Mouse (Mus musculus): ENCODE measurements at regions not wholly inside any gene's neighbourhood (a gene's known extent, or its start where the extent isn't known, plus 50 kb on each side); places are given as distances from the start of the nearest gene placed in this dataset.

DNA sequence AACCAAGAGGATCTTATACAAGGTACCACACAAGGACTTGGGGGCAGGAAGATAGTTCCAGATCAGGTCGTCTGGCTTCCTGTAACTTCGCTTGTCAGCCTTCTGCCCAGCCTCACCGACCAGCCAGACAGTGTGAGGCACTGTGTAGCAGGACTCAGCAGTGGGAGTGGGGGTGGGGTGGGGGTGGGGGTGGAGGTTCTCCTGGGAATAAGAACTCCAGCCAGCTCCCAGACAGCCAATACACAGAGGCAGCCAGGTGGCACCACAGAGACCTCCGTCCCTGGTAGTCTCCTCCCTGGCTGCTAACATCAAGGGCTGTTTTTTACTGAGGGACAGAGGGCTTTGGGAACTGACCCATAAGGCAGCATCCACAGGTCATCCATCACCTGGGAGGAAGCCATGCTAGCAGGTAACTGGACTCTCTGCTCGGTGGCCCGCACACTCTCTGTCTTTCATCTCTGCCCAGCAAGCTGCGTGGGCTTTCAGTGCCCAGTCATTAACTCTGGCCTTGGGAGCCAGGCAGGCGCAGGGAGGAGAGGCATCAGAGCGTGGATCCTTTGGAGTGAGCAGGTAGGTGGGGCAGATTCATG, 60.3 kb upstream of the Wnt4 start:
- no peak overlapping the region for H3K4me2 ChIP-seq (ENCODE audit: low read depth)
- H3K27me3 ChIP-seq (ENCODE audit: control insufficient read depth, insufficient read depth, low read length) = no peaks in the 10 kb centered on the region
- no peaks in the 10 kb centered on the region for H3K9me3 ChIP-seq (ENCODE audit: control insufficient read depth, low read length)
- no peak overlapping the region for H3K9ac ChIP-seq (replicated peaks)
- WGBS (ENCODE audit: insufficient replicate concordance) = 37% methylated on average over 9 of the region's 9 CpGs
- no peak overlapping the region for H3K4me3 ChIP-seq (ENCODE audit: insufficient read depth in 1 of 2, low read depth in 2 of 2, low read length in 2 of 2)
- no peak for TF ChIP-seq EP300 (IDR thresholded peaks at IDR 0.05; ENCODE audit: low read depth)
- no peak for TF ChIP-seq CTCF (IDR thresholded peaks at IDR 0.05; ENCODE audit: low read depth)
- H3K27ac ChIP-seq = no peak overlapping the region
- no peak for ATAC-seq (ENCODE audit: insufficient read depth)
- no peaks in the 10 kb centered on the region for H3K4me1 ChIP-seq (replicated peaks; ENCODE audit: control insufficient read depth in 2 of 2, insufficient read depth in 2 of 2, low read length in 1 of 2)
- no peaks in the 10 kb centered on the region for H3K36me3 ChIP-seq (replicated peaks; ENCODE audit: control insufficient read depth, insufficient read depth, low read depth)
- no peak for DNase-seq (ENCODE audit: low read depth in 3 of 3, low spot score in 3 of 3)

GRCm38 (mm10) chr4:137214573-137214972, 62.7 kb upstream of the Wnt4 start:
- TF ChIP-seq CTCF (IDR thresholded peaks at IDR 0.05; ENCODE audit: low read depth) = no peak
- TF ChIP-seq EP300 (IDR thresholded peaks at IDR 0.05; ENCODE audit: low read depth) = no peak
- H3K27me3 ChIP-seq (ENCODE audit: control insufficient read depth, insufficient read depth, low read length) = no peaks in the 10 kb centered on the region
- H3K9me3 ChIP-seq (ENCODE audit: control insufficient read depth, low read length) = no peaks in the 10 kb centered on the region
- DNase-seq (ENCODE audit: low read depth in 3 of 3, low spot score in 3 of 3) (no peak), ATAC-seq (ENCODE audit: insufficient read depth) (no peak)
- H3K9ac ChIP-seq (replicated peaks) = no peak overlapping the region
- H3K4me3 ChIP-seq (ENCODE audit: insufficient read depth in 1 of 2, low read depth in 2 of 2, low read length in 2 of 2) = no peak overlapping the region
- H3K4me2 ChIP-seq (ENCODE audit: low read depth) = no peak overlapping the region
- H3K4me1 ChIP-seq (replicated peaks; ENCODE audit: control insufficient read depth in 2 of 2, insufficient read depth in 2 of 2, low read length in 1 of 2) = no peaks in the 10 kb centered on the region
- no peaks in the 10 kb centered on the region for H3K36me3 ChIP-seq (replicated peaks; ENCODE audit: control insufficient read depth, insufficient read depth, low read depth)
- 29% methylated on average over 8 of the region's 8 CpGs for whole genome bisulfite sequencing (ENCODE audit: insufficient replicate concordance)
- no peak overlapping the region for H3K27ac ChIP-seq

- H3K4me1 ChIP-seq (replicated peaks; ENCODE audit: control insufficient read depth in 2 of 2, insufficient read depth in 2 of 2, low read length in 1 of 2) = no peaks in the 10 kb centered on the region
- H3K27ac ChIP-seq = no peak overlapping the region
- no peak overlapping the region for H3K4me3 ChIP-seq (ENCODE audit: insufficient read depth in 1 of 2, low read depth in 2 of 2, low read length in 2 of 2)
- no peaks in the 10 kb centered on the region for H3K36me3 ChIP-seq (replicated peaks; ENCODE audit: control insufficient read depth, insufficient read depth, low read depth)
- H3K27me3 ChIP-seq (ENCODE audit: control insufficient read depth, insufficient read depth, low read length) = no peaks in the 10 kb centered on the region
- no peak overlapping the region for H3K4me2 ChIP-seq (ENCODE audit: low read depth)
- DNase-seq (ENCODE audit: low read depth in 3 of 3, low spot score in 3 of 3) = no peak
- no peak for TF ChIP-seq EP300 (IDR thresholded peaks at IDR 0.05; ENCODE audit: low read depth)
- no peak for TF ChIP-seq CTCF (IDR thresholded peaks at IDR 0.05; ENCODE audit: low read depth)
- no peak for ATAC-seq (ENCODE audit: insufficient read depth)
- H3K9ac ChIP-seq (replicated peaks) = no peak overlapping the region
- WGBS (ENCODE audit: insufficient replicate concordance) = 34% methylated on average over 9 of the region's 9 CpGs
- H3K9me3 ChIP-seq (ENCODE audit: control insufficient read depth, low read length) = no peaks in the 10 kb centered on the region
Measured at GRCm38 (mm10) chr4:137212846-137213245, 64.4 kb upstream of the Wnt4 start.

- Histone ChIP-seq H3K4me1 (replicated peaks; ENCODE audit: control insufficient read depth in 2 of 2, insufficient read depth in 2 of 2, low read length in 1 of 2) (no peaks in the 10 kb centered on the region), H3K4me2 (ENCODE audit: low read depth) (no peak overlapping the region), H3K4me3 (ENCODE audit: insufficient read depth in 1 of 2, low read depth in 2 of 2, low read length in 2 of 2) (no peak overlapping the region), H3K9me3 (ENCODE audit: control insufficient read depth, low read length) (no peaks in the 10 kb centered on the region), H3K36me3 (replicated peaks; ENCODE audit: control insufficient read depth, insufficient read depth, low read depth) (no peaks in the 10 kb centered on the region), H3K27ac (no peak overlapping the region), H3K27me3 (ENCODE audit: control insufficient read depth, insufficient read depth, low read length) (no peaks in the 10 kb centered on the region), H3K9ac (replicated peaks) (no peak overlapping the region)
- DNase-seq (ENCODE audit: low read depth in 3 of 3, low spot score in 3 of 3) (no peak), ATAC-seq (ENCODE audit: insufficient read depth) (no peak)
- 58% methylated on average over 14 of the region's 14 CpGs for WGBS (ENCODE audit: insufficient replicate concordance)
- TF ChIP-seq EP300 (IDR thresholded peaks at IDR 0.05; ENCODE audit: low read depth) (no peak), CTCF (IDR thresholded peaks at IDR 0.05; ENCODE audit: low read depth) (no peak)
Measured at GRCm38 (mm10) chr4:137212106-137212505, 65.2 kb upstream of the Wnt4 start.

DNA sequence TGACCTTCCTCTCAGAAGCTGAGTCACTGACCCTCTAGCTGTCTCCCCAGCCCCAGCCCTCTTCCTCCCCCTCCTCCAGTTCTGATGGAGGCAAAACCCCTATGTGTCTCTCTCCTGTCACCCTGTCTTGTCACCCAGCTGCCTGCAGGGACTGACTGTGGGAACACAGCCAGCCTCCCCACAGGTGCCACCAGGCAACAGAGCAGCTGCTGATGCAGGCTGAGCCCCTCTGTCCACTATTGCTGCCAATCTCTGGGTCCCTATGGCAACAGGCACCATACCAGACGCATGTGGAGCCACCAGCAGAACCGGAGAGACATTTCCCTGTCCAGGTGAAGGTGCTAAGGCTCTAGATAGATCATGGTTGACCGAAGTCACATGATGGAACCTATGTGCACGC, 66.0 kb upstream of the Wnt4 start:
- H3K4me3 ChIP-seq (ENCODE audit: insufficient read depth in 1 of 2, low read depth in 2 of 2, low read length in 2 of 2) = no peak overlapping the region
- TF ChIP-seq EP300 (IDR thresholded peaks at IDR 0.05; ENCODE audit: low read depth) = no peak
- TF ChIP-seq CTCF (IDR thresholded peaks at IDR 0.05; ENCODE audit: low read depth) = no peak
- H3K9me3 ChIP-seq (ENCODE audit: control insufficient read depth, low read length) = no peaks in the 10 kb centered on the region
- H3K27me3 ChIP-seq (ENCODE audit: control insufficient read depth, insufficient read depth, low read length) = no peaks in the 10 kb centered on the region
- WGBS (ENCODE audit: insufficient replicate concordance) = 49% methylated on average over 4 of the region's 4 CpGs
- no peaks in the 10 kb centered on the region for H3K4me1 ChIP-seq (replicated peaks; ENCODE audit: control insufficient read depth in 2 of 2, insufficient read depth in 2 of 2, low read length in 1 of 2)
- DNase-seq (ENCODE audit: low read depth in 3 of 3, low spot score in 3 of 3) (no peak), ATAC-seq (ENCODE audit: insufficient read depth) (no peak)
- H3K27ac ChIP-seq = no peak overlapping the region
- no peaks in the 10 kb centered on the region for H3K36me3 ChIP-seq (replicated peaks; ENCODE audit: control insufficient read depth, insufficient read depth, low read depth)
- H3K4me2 ChIP-seq (ENCODE audit: low read depth) = no peak overlapping the region
- H3K9ac ChIP-seq (replicated peaks) = no peak overlapping the region
